Mouse (Mus musculus): Measurements from ENCODE around the gene Prkn. TPM values are rescaled to one million over a fixed set of nuclear protein-coding genes. Genes with fewer than 3 reads are reported as not detected.

The Prkn gene
- total RNA-seq, 1 experiment, result 1.7 TPM

DNA sequence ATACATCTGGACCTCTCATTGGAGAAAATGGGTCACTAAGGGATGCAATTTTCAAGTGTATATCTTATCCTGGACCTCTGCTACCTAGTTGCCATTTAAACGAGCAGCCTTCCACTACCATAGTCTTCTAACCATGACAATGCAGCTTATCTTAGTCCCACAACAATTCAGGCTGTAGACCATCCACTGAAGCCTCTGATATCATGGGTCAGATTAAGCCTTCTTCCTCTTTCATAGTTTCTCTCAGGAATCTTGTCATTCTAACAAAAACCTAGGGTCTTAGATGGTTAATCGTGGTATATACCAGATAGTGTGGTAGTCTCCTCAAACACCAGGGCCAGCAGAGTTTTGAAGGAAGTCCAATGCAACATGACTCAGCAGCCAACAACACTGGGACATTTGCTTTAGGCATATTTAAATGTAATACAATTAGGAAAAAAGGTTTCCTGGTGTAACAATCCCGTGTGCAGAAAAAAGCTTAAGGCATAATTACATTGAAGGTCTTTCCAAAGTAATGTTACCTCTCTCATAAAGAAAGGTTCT, 61.6 kb downstream of the Prkn start:
- no peak for DNase-seq (ENCODE audit: low read depth, low spot score)
- no peak overlapping the region for H3K9ac ChIP-seq (ENCODE audit: insufficient read depth, low read depth, low read length, poor library complexity, severe bottlenecking)
- TF ChIP-seq MAFK (IDR thresholded peaks at IDR 0.05; ENCODE audit: insufficient read depth, low read depth, low read length), result no peak
- TF ChIP-seq HCFC1 (IDR thresholded peaks at IDR 0.05; ENCODE audit: borderline replicate concordance, insufficient read depth, low read length), result no peak
- no peak for TF ChIP-seq ZNF384 (IDR thresholded peaks at IDR 0.05; ENCODE audit: low read depth, low read length)
- no peak for TF ChIP-seq ZC3H11A (IDR thresholded peaks at IDR 0.05; ENCODE audit: borderline replicate concordance, low read depth, low read length)
- no peak for TF ChIP-seq CHD2 (IDR thresholded peaks at IDR 0.05; ENCODE audit: low read depth, low read length)
- in situ Hi-C loops (cut with MboI; ENCODE audit: low sequenced_read_pairs in 2 of 2, unreplicated experiment in 2 of 2), result no loop called here
- no peaks in the 10 kb centered on the region for H3K36me3 ChIP-seq (ENCODE audit: control insufficient read depth, insufficient read depth, low read length, poor library complexity, severe bottlenecking)
- H3K4me3 ChIP-seq (ENCODE audit: insufficient read depth in 1 of 2, low read depth in 1 of 2, low read length in 2 of 2, poor library complexity in 1 of 2, severe bottlenecking in 1 of 2), result no peak overlapping the region
- H3K27ac ChIP-seq (ENCODE audit: insufficient read depth, low read depth, low read length, poor library complexity, severe bottlenecking), result no peak overlapping the region
- H3K9me3 ChIP-seq (ENCODE audit: control insufficient read depth, insufficient read depth, low read depth, low read length), result no peaks in the 10 kb centered on the region
- no peaks in the 10 kb centered on the region for H3K4me1 ChIP-seq (ENCODE audit: control insufficient read depth in 2 of 2, insufficient read depth in 2 of 2, low read length in 2 of 2, poor library complexity in 1 of 2)

DNA sequence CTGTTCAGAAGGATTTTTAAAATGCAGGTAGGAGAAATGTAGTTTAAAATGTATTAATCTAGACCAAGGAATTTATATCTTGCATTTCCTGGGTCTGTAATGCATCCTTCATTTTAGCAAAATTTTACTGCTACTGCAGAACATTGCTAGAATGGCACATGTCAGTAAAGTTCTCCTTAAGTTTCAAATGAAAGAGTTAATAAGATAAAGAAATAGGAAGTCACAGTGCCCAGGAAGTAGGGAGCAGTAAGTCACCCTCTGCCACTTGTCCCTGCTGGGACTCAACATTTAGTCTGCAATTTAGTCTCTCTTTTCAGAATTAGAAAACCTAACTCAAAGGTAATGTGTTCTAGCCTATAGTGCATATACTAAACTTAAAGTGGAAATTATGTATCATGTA, 96.5 kb downstream of the Prkn start:
- Histone ChIP-seq H3K9me3 (ENCODE audit: control insufficient read depth, insufficient read depth, low read depth, low read length) (no peaks in the 10 kb centered on the region), H3K9ac (ENCODE audit: insufficient read depth, low read depth, low read length, poor library complexity, severe bottlenecking) (no peak overlapping the region), H3K4me1 (ENCODE audit: control insufficient read depth in 2 of 2, insufficient read depth in 2 of 2, low read length in 2 of 2, poor library complexity in 1 of 2) (no peaks in the 10 kb centered on the region), H3K36me3 (ENCODE audit: control insufficient read depth, insufficient read depth, low read length, poor library complexity, severe bottlenecking) (no peaks in the 10 kb centered on the region), H3K4me3 (ENCODE audit: insufficient read depth in 1 of 2, low read depth in 1 of 2, low read length in 2 of 2, poor library complexity in 1 of 2, severe bottlenecking in 1 of 2) (no peak overlapping the region), H3K27ac (ENCODE audit: insufficient read depth, low read depth, low read length, poor library complexity, severe bottlenecking) (no peak overlapping the region)
- DNase-seq (ENCODE audit: low read depth, low spot score), result no peak
- in situ Hi-C loops (cut with MboI; ENCODE audit: low sequenced_read_pairs in 2 of 2, unreplicated experiment in 2 of 2), result no loop called here
- TF ChIP-seq CHD2 (IDR thresholded peaks at IDR 0.05; ENCODE audit: low read depth, low read length), result no peak

DNA sequence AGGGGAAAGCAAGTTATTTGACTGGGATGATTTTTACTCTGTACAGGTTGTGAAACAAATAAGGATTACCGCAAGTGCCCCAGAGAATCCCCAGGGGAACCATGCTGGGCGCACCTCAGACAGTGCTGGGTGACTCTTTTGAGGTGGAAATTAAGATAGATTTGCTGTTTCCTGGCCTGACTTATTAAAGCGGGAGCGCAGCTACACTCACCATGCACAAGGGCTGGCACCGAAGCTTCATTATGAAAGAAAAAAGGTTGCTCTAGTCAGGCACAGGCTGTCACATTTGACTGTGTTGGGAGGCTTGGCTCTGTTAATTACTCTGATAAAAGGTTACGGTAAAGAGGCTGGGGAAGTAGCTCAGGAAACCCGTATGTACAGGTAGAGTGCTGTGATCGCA, 97.7 kb downstream of the Prkn start:
- Histone ChIP-seq H3K9ac (ENCODE audit: insufficient read depth, low read depth, low read length, poor library complexity, severe bottlenecking) (no peak overlapping the region), H3K36me3 (ENCODE audit: control insufficient read depth, insufficient read depth, low read length, poor library complexity, severe bottlenecking) (no peaks in the 10 kb centered on the region), H3K27ac (ENCODE audit: insufficient read depth, low read depth, low read length, poor library complexity, severe bottlenecking) (no peak overlapping the region), H3K4me1 (ENCODE audit: control insufficient read depth in 2 of 2, insufficient read depth in 2 of 2, low read length in 2 of 2, poor library complexity in 1 of 2) (no peaks in the 10 kb centered on the region), H3K9me3 (ENCODE audit: control insufficient read depth, insufficient read depth, low read depth, low read length) (no peaks in the 10 kb centered on the region), H3K4me3 (ENCODE audit: insufficient read depth in 1 of 2, low read depth in 1 of 2, low read length in 2 of 2, poor library complexity in 1 of 2, severe bottlenecking in 1 of 2) (no peak overlapping the region)
- in situ Hi-C loops (cut with MboI; ENCODE audit: low sequenced_read_pairs in 2 of 2, unreplicated experiment in 2 of 2), result no loop called here
- DNase-seq (ENCODE audit: low read depth, low spot score), result no peak
- no peak for TF ChIP-seq ZNF384 (IDR thresholded peaks at IDR 0.05; ENCODE audit: low read depth, low read length)
- TF ChIP-seq MAFK (IDR thresholded peaks at IDR 0.05; ENCODE audit: insufficient read depth, low read depth, low read length), result no peak
- TF ChIP-seq HCFC1 (IDR thresholded peaks at IDR 0.05; ENCODE audit: borderline replicate concordance, insufficient read depth, low read length), result no peak
- TF ChIP-seq ZC3H11A (IDR thresholded peaks at IDR 0.05; ENCODE audit: borderline replicate concordance, low read depth, low read length), result no peak
- TF ChIP-seq CHD2 (IDR thresholded peaks at IDR 0.05; ENCODE audit: low read depth, low read length), result no peak

DNA sequence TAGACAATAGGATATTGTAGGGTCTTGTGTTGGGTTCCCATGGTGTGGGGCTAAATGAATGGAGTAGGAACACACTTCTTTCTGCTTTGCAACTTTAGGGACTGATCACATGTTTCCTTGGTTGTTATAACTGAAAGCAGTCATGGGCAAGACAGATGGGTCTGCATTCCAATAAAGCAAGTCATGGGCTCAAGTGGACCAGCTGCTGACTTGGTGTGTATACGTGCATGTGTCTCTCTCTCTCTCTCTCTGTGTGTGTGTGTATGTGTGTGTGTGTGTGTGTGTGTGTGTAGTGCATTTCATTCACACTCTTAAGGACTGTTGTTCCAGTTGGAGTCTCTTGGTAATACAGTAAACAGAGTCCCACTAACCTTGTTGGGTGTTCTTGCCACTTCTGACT, 98.6 kb downstream of the Prkn start:
- no peak for DNase-seq (ENCODE audit: low read depth, low spot score)
- no peaks in the 10 kb centered on the region for H3K9me3 ChIP-seq (ENCODE audit: control insufficient read depth, insufficient read depth, low read depth, low read length)
- no peak overlapping the region for H3K4me3 ChIP-seq (ENCODE audit: insufficient read depth in 1 of 2, low read depth in 1 of 2, low read length in 2 of 2, poor library complexity in 1 of 2, severe bottlenecking in 1 of 2)
- in situ Hi-C loops (cut with MboI; ENCODE audit: low sequenced_read_pairs in 2 of 2, unreplicated experiment in 2 of 2), result no loop called here
- TF ChIP-seq ZNF384 (IDR thresholded peaks at IDR 0.05; ENCODE audit: low read depth, low read length), result no peak
- no peak for TF ChIP-seq CHD2 (IDR thresholded peaks at IDR 0.05; ENCODE audit: low read depth, low read length)
- no peak for TF ChIP-seq MAFK (IDR thresholded peaks at IDR 0.05; ENCODE audit: insufficient read depth, low read depth, low read length)
- no peak overlapping the region for H3K27ac ChIP-seq (ENCODE audit: insufficient read depth, low read depth, low read length, poor library complexity, severe bottlenecking)
- no peak overlapping the region for H3K9ac ChIP-seq (ENCODE audit: insufficient read depth, low read depth, low read length, poor library complexity, severe bottlenecking)
- no peaks in the 10 kb centered on the region for H3K36me3 ChIP-seq (ENCODE audit: control insufficient read depth, insufficient read depth, low read length, poor library complexity, severe bottlenecking)
- no peaks in the 10 kb centered on the region for H3K4me1 ChIP-seq (ENCODE audit: control insufficient read depth in 2 of 2, insufficient read depth in 2 of 2, low read length in 2 of 2, poor library complexity in 1 of 2)

DNA sequence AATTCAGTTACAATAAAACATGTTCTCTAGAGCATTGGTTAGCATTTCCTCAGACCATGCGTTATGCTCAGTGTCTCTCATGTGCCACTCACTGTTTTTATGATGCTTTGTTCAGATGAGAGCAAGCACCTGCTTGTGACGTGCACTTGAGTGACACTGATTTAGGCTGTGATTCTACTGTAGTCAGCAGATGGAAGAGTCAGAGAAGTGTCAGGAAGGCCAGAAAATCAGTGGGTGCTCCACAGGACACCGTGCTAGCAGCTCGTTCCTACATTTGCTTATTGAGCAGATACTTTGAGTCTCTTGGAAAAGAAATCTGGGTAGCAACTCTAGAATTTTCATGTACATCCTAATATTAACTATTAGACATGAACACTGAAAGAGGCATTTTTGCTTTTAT, 106.4 kb downstream of the Prkn start:
- Histone ChIP-seq H3K9ac (ENCODE audit: insufficient read depth, low read depth, low read length, poor library complexity, severe bottlenecking) (no peak overlapping the region), H3K4me3 (ENCODE audit: insufficient read depth in 1 of 2, low read depth in 1 of 2, low read length in 2 of 2, poor library complexity in 1 of 2, severe bottlenecking in 1 of 2) (no peak overlapping the region), H3K36me3 (ENCODE audit: control insufficient read depth, insufficient read depth, low read length, poor library complexity, severe bottlenecking) (no peaks in the 10 kb centered on the region), H3K27ac (ENCODE audit: insufficient read depth, low read depth, low read length, poor library complexity, severe bottlenecking) (no peak overlapping the region), H3K4me1 (ENCODE audit: control insufficient read depth in 2 of 2, insufficient read depth in 2 of 2, low read length in 2 of 2, poor library complexity in 1 of 2) (no peaks in the 10 kb centered on the region), H3K9me3 (ENCODE audit: control insufficient read depth, insufficient read depth, low read depth, low read length) (peaks cover 5% of the 10 kb centered on the region; the same call in 1 of the 2 replicates)
- TF ChIP-seq MAFK (IDR thresholded peaks at IDR 0.05; ENCODE audit: insufficient read depth, low read depth, low read length) (no peak), ZC3H11A (IDR thresholded peaks at IDR 0.05; ENCODE audit: borderline replicate concordance, low read depth, low read length) (no peak), HCFC1 (IDR thresholded peaks at IDR 0.05; ENCODE audit: borderline replicate concordance, insufficient read depth, low read length) (no peak), ZNF384 (IDR thresholded peaks at IDR 0.05; ENCODE audit: low read depth, low read length) (no peak), CHD2 (IDR thresholded peaks at IDR 0.05; ENCODE audit: low read depth, low read length) (no peak)
- in situ Hi-C loops (cut with MboI; ENCODE audit: low sequenced_read_pairs in 2 of 2, unreplicated experiment in 2 of 2), result no loop called here
- no peak for DNase-seq (ENCODE audit: low read depth, low spot score)
